Mouse (Mus musculus) gastrocnemius, postnatal 10 days (tissue): Measurements from ENCODE around the gene Pi16. TPM values are rescaled to one million over a fixed set of nuclear protein-coding genes. Genes with fewer than 3 reads are reported as not detected.
"Not testable (repeated sequence)": the region's sequence is repeated elsewhere in the genome, so short reads cannot be mapped to it uniquely, and the experiment has no call there.

ENCODE experiments used
- DNase-seq: peaks from one replicate; pipeline ENCODE4 v3.0.0; 2021; ENCODE audit warnings: mixed read lengths
- long read RNA-seq, 2 experiments: library from polyadenylated mRNA; stranded (forward); transcript quantifications; one replicate each; pipeline ENCODE4 v2.0.0; 2021
- total RNA-seq, 2 experiments: library from RNA; stranded (reverse); gene quantifications; 2 replicates each; pipeline ENCODE4 v1.2.3; 2021

The Pi16 gene
- 10 to 100 TPM; 38.8 to 45.1 TPM for total RNA-seq
- long read RNA-seq, experiment 1, transcript Pi16-202 (7 exons, 3,994 nt): major isoform, 17 of 27 reads
- long read RNA-seq, experiment 1, partial matches to known transcripts: 7 of 27 reads
- long read RNA-seq, experiment 1, other reads (novel, unspliced or antisense): 2 of 27 reads
- long read RNA-seq, experiment 2, transcript Pi16-202 (7 exons, 3,994 nt): major isoform, 10 of 22 reads
- long read RNA-seq, experiment 2, partial matches to known transcripts: 11 of 22 reads
- long read RNA-seq, experiment 2, other reads (novel, unspliced or antisense): 1 of 22 reads

DNA sequence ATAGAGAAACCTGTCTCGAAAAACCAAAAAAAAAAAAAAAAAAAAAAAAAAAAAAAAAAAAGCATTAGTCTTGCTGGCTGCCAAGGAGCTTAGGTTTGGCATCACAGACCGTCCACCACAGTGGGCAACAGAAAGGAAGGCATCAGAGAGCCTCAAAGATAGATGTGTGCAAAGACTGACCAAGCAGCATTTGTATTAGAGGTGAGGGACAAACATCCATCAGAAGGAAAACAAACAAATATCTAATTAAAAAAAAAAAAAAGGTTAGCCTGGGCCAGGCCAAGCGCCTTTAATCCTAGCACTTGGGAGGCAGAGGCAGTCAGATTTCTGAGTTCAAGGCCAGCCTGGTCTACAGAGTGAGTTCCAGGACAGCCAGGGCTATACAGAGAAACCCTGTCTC, at the start of gene Pi16:
Pi16 (plus strand) TSS at position 301 of the 400 bp plus-strand sequence.
- not testable (repeated sequence) for DNase-seq

- no peak for DNase-seq
Observed at GRCm38 (mm10) chr17:29267931-29268681, 49.4 kb upstream of the Pi16 start.

GRCm38 (mm10) chr17:29268682-29269348, 48.7 kb upstream of the Pi16 start, which contains the start of gene BC004004:
Gene BC004004, plus strand, starts transcription at chr17:29268788.
- peak; percentile 96 for DNase-seq

DNA sequence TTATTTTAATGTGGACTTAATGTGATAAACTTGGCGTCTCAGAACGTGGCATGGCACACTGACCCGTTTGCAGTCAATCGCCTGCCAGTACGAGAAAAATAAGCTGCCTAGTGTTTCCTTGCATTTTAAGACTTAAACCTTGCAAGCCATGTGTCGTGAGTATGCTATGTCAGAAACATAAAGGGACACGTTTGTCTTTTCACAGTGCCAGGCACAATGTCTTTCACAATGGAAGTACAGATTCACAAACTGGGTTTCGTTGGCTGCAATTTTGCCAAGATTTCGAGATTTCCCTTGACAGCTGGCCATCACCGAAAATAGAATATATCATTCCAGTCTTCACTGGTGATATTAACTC, 48.2 kb upstream of the Pi16 start:
- no peak for DNase-seq

- no peak for DNase-seq
Observed at GRCm38 (mm10) chr17:29270148-29270698, 47.3 kb upstream of the Pi16 start.

GRCm38 (mm10) chr17:29273156-29273555, 44.3 kb upstream of the Pi16 start:
- no peak for DNase-seq

GRCm38 (mm10) chr17:29273889-29274288, 43.6 kb upstream of the Pi16 start:
- DNase-seq: no peak

DNA sequence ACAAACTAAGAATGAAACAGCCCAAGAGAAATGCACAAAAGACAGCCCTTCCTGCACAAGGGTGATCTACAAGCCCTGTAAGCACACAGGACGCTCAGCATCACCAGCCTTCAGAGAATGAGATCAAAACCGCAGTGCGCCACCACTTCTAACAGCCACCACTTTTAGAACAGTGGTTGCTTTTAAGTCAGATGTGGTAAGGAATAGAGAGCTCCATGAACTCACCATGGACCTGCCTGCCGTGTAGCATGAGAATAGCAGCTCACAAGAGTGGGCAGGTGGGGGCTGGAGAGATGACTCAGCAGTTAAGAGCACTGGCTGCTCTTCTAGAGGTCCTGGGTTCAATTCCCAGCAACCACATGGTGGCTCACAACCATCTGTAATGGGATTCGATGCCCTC, 37.1 kb upstream of the Pi16 start:
- no peak for DNase-seq

DNA sequence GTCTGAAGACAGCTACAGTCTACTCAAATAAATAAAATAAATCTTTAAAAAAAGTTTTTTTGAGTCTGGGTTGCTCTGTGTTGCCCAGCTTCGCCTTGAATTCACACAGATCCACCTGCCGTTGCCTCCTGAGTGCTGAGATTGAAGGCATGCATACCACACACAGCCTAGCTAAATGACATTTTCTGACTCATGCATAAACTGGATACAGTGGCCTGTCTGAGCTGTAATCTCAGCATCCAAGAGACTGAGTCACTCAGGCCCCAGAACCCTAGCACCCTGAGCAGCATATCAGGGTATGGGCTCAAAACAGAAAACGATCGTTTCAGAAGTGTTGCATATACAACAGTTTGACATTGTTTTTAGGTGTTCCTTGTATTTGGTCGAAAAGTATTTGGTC, 35.9 kb upstream of the Pi16 start:
- no peak for DNase-seq

DNA sequence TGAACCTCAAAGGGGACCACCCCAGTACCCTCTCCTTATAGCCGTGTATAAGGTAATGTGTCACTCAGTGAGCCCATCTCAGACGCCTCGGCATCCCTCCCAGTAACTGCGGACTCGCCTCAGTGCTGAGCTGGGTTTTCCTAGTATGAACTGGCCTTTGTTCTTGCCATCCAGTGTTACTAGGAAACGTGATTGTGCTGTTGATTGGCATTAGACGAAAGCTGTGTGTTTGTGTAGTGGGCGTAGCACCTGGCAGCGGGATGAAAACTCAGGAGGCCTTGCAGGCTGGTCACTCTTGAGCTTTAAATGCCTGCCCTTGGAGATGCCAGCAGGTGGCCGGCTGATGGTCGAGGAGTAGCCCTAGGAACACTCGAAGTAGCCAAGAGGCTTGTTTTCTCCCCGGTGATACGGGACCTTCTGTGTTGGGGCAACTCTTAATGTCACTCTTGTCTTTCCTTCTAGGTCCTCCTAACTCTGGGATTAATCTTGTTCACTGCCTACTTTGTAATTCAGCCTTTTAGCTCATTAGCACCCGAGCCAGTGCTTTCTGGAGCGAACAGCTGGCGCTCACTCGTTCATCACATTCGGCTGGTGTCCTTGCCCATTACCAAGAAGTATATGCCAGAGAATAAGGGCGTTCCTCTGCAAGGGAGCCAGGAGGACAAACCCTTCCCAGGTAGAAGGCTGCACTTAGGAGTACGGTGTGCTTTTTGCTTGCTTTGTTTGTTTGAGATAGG, 35.1 kb upstream of the Pi16 start:
- DNase-seq: no peak

DNA sequence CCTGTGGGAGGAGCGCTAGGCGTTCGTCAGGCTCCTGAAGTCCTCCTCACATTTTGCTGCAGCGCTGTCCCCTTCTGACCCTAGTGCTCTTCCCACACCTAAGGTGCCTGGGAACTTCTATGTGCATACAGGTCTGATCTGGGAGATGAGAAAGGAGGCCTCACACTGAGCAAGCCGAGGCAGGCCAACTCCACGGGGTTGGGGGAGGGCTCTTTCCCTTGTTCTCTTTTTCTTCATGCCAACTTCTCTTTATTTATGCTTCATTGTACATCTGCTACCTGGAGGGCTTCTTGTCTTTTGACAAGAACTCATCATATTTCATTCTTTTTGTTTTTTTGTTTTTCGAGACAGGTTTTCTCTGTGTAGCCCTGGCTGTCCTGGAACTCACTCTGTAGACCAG, 25.7 kb upstream of the Pi16 start:
- no peak for DNase-seq

GRCm38 (mm10) chr17:29292996-29293395, 24.5 kb upstream of the Pi16 start:
- DNase-seq: no peak

DNA sequence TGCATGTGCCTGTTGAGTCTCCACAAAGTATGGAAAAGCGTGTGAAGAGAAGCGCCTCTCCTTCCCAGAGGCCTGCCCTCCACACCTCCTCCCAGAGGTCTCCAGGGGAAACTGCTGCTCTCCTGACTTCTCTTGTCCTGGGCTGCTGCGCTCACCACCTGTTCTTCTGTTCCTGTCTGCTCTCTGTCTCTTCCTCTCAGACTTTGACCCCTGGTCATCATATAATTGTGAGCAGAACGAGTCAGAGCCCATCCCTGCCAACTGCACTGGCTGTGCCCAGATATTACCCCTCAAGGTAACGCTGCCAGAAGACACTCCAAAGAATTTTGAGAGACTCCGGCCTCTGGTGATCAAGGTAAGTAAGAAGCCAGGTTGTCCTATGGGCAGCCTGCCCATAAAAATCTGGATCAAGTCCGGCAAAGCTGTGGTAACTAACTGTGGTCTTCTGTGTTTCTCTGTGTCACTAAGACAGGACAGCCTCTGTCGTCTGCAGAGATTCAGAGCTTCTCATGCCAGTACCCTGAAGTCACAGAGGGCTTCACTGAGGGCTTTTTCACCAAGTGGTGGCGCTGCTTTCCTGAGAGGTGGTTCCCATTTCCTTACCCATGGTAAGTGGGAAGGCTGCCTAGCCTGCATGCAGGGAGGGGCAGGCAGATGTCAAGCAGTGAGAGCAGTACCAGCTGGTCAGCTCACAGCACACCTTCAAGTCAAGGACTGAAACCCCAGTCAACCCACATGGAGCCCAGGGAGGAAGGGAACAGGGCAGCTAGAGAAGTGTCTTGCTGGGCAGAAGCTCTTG, 23.5 kb upstream of the Pi16 start:
- DNase-seq: peak; percentile 47

- no peak for DNase-seq
Observed at GRCm38 (mm10) chr17:29295835-29296234, 21.6 kb upstream of the Pi16 start.

- no peak for DNase-seq
Observed at GRCm38 (mm10) chr17:29297321-29297720, 20.2 kb upstream of the Pi16 start.

- no peak for DNase-seq
Observed at GRCm38 (mm10) chr17:29297813-29298212, 19.7 kb upstream of the Pi16 start.

- no peak for DNase-seq
Observed at GRCm38 (mm10) chr17:29299282-29299681, 18.2 kb upstream of the Pi16 start.

DNA sequence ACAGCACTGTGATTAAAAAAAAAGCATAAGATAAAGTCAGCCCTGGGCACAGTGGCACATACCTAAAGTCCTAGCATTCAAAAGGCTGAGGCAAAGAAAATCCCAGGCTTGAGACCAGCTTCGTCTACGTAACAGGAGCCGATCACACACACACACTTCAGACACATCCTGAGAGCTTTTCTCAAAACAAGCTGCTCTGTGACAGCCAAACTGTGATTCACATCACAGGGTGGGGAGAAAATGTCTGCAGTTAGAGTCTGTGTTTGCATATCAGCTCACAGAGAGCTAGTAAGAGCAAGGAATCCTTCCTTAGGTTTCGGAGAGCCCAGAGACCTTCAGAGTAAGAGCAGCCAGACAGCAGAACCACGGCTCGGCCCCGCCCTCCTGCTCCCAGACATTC, 16.6 kb upstream of the Pi16 start:
- DNase-seq: no peak

DNA sequence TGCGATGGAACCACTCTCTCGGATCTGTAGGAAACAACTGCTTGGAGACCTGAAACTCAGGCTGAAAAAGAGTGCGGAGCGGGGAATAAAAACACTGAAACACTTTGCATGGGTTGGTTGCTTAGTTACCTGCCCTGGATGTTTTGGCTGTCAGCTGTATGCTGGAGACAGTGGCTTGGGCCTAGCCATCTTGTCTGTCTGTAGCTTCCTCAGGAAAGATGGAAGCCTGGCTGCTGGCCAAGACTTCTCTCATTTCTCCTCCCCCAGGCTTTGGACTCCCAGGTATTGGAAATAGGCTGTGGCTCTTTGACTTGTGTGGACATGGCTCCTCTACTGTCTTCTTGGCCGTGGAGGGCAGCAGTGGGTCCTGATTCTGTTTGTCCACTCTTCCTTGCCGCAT, 16.1 kb upstream of the Pi16 start:
- DNase-seq: no peak

DNA sequence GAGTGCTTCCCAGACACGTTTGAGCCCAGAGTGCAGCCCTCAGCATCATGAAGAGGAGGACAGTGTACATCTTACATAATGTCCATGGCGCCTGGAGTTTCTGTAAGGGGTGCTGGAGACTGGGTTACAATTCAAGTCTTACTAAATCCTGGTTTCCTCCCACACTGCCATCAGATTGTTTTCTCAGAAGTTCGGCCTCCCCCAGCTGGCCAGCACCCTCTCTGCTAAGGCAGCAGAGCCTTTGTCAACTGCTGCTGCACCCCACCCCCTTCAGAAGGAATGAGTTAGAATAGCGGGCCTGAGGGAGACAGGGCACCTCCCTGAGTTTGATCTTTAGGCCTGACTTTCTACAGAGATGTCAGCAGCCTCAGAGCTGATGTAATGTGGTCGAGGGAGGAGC, 15.3 kb upstream of the Pi16 start:
- no peak for DNase-seq

DNA sequence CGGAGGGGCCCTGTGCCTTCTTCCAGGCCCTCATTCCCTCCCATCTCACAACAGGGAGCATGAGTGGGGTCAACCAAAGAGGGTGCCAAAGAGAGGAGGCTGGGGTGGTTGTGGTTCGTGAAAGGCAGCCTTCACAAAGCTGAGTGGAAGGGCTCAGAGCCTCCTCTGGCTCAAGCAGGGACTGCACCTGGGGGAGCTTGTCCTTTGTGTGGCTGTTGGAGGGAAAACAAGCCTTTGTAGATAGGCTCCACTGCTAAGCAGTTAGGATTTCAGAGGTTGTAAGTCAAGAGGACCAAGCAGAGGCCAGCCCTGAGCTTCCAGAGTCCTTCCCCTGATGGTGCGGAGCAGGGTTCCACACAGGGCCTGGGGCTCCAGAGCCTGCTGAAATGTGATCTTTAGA, 14.4 kb upstream of the Pi16 start:
- DNase-seq: no peak
